Mouse (Mus musculus) CD4-positive, CD25-positive, alpha-beta regulatory T cell, adult 9 weeks (primary cell): Measurements from ENCODE around the gene Clk4. TPM values are rescaled to one million over a fixed set of nuclear protein-coding genes. Genes with fewer than 3 reads are reported as not detected.

Experiments
- polyA plus RNA-seq: library from polyadenylated mRNA; unstranded; fragments of 100-300 nt; shearing (Covaris generic); gene quantifications from one replicate; pipeline ENCODE4 v1.2.1, GENCODE M21; 2017

The Clk4 gene
- 261 TPM for polyA plus RNA-seq

DNA sequence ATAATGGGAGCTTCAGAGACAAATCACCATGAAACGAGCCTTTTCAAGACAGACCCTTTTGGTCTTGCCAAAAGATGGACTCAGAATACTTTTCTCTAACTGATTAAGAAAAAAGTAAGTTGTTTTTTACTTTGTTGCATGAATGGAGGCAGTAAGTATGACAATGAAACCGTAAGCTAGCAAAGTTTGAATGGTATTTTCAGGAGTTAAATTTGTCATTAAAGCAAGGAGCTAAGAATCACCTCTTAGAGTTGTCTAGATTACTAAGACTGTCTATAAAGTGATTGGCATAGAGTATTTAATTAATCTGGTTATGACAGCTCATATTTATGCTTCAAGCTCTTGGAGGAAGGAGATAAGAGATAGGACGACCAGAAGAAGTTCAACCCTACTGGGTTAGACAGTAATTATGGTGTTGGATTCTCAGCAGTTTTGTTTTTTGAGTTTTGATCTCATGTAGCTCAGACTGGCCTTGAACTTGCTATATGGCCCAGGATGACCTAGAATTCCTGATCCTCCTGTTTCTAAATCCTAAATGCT lies at the start of gene Clk4:
Gene Clk4 (plus strand): TSS at position 51 of the 540 bp plus-strand sequence.

DNA sequence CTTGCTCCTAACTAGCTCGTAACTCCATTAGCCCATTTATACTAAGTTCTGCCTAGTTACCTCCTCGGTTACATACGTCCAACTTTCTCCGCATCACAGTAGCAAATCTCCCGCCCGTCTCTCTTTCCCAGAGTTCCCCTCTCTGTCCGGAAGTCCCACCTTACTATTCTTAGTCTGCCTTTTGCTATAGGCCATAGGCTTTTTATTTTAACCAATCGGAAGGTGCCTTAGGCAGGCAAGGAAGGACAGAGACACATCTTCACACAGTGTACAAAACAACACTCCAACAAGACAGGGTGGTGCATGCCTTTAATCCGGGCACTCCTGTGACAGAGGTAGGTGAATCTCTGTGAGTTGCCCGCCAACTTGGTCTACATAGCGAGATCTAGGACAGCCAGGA lies 41.2 kb upstream of the Clk4 start, which contains the start of gene Gm12569:
Gene Gm12569 (plus strand): TSS at position 166 of the 400 bp plus-strand sequence.

DNA sequence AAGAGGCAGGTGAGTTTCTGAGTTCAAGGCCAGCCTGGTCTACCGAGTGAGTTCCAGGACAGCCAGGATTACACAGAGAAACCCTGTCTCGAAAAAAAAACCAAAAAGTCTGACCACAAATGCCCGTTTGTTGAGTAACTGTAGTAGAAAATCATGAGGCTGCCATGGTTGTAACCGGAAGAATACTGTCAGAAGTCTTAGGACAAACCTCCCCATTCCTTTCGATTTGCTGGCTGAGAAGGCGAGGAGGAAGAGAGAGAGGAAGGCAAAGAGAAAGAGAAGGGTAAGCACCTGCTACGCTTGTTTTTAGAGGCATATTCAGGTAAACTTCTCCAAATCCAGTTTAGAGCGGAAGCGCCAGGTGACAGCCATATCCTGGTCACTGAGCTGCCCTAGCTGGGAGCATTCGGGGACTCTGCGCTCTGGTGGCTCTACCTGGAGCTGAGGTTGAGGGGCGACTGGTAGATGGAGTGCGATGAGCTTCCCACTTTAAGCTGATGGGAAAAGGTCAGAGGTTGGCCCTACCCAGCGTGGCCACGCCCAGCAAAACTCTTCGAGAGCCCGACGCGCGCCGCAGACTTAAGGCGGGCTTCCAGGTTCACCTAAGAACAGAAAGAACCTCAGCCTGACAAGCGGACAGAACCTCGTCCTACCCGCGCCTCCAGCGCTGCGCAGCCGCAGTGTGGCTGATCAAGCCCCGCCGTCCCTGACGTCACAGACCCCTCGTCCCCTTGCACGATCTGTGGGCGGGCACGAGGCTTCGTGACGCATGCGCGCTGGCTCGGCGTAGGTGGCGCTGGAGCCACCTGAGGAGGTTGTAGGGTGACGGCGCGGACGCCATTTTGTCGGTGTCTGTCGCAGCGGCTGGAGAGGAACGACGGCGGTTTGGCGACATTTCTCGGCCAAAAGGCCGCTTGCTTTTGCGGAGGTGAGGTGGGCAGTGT lies 1.1 kb downstream of the Clk4 start, which contains the start of gene BC049762:
Gene BC049762 (minus strand): TSS at position 705 of the 944 bp plus-strand sequence.

DNA sequence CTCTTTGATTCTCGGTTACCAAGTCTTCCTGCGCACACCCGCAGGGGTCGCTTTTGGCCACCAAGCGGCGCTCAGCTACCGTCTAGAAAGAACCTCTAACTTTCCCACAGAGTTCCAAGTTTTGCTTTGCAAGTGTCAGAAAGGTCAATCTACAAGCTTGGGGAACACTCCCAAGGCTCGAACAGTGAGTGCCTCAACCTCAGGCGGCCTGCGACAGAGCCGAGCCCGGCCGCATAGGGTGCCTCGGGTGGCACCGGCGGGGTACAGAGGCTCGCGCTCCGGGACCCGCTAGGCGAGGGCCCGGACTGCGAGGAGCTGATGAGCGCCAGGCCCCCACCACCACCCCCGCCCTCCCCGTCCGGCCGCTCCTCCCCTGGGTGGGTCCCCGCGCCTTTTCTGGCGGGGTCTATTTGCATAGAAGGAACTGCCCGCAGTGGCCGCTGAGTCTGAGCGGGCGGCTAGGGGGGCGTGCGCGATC lies 28.1 kb downstream of the Clk4 start, which contains the start of gene Col23a1:
Gene Col23a1 (plus strand): TSS at position 357 of the 478 bp plus-strand sequence.

Other genes starting within 250 kb of the Clk4 start
- gene Olfr54, start 247.5 kb upstream of the Clk4 start, polyA plus RNA-seq, result not detected
- not detected for gene Olfr1375, start 213.6 kb upstream of the Clk4 start, polyA plus RNA-seq
- gene Zfp354a, start 202.5 kb upstream of the Clk4 start, polyA plus RNA-seq, result not detected
- not detected for gene Gm12569, start 41.3 kb upstream of the Clk4 start, polyA plus RNA-seq
- gene BC049762, start 1.3 kb downstream of the Clk4 start, polyA plus RNA-seq, result not detected
- gene Col23a1, start 28.2 kb downstream of the Clk4 start, polyA plus RNA-seq, result 0.60 TPM